Mouse (Mus musculus) left cerebral cortex, adult 9 months (tissue): ENCODE measurements around the gene Gstm5.
"Not testable (repeated sequence)": the region's sequence is repeated elsewhere in the genome, so short reads cannot be mapped to it uniquely, and the experiment has no call there.

Source experiments
- DNase-seq, 2 experiments: peaks; one replicate each; pipeline ENCODE4 v3.0.0; 2022; ENCODE audit warnings: low spot score in 2 of 2

Gstm5 gene

GRCm38 (mm10) chr3:107895720-107896569 is at the start of gene Gstm5:
Gene Gstm5 (plus strand): TSS chr3:107895821.
- DNase-seq, result peak; percentile 74 to 90

GRCm38 (mm10) chr3:107846175-107846574 is 49.4 kb upstream of the Gstm5 start:
- no peak for DNase-seq

GRCm38 (mm10) chr3:107846835-107847234 is 48.8 kb upstream of the Gstm5 start:
- no peak for DNase-seq

- no peak for DNase-seq
Observed at GRCm38 (mm10) chr3:107848126-107848525, 47.5 kb upstream of the Gstm5 start.

GRCm38 (mm10) chr3:107849000-107849692 is 46.5 kb upstream of the Gstm5 start:
- no peak for DNase-seq

GRCm38 (mm10) chr3:107849693-107850031 is 46.0 kb upstream of the Gstm5 start:
- no peak for DNase-seq

- no peak for DNase-seq
Observed at GRCm38 (mm10) chr3:107850418-107851031, 45.1 kb upstream of the Gstm5 start.

GRCm38 (mm10) chr3:107852786-107853185 is 42.8 kb upstream of the Gstm5 start:
- no peak for DNase-seq

GRCm38 (mm10) chr3:107853232-107854181 is 42.1 kb upstream of the Gstm5 start:
- DNase-seq, result no peak

GRCm38 (mm10) chr3:107855368-107855767 is 40.3 kb upstream of the Gstm5 start:
- DNase-seq, result no peak

GRCm38 (mm10) chr3:107857646-107858045 is 38.0 kb upstream of the Gstm5 start:
- no peak for DNase-seq

GRCm38 (mm10) chr3:107861483-107861882 is 34.1 kb upstream of the Gstm5 start:
- not testable (repeated sequence) for DNase-seq

GRCm38 (mm10) chr3:107862471-107862870 is 33.1 kb upstream of the Gstm5 start:
- no peak for DNase-seq

- DNase-seq, result no peak
Observed at GRCm38 (mm10) chr3:107863471-107863870, 32.1 kb upstream of the Gstm5 start.

- DNase-seq, result peak; percentile 80 to 97
Observed at GRCm38 (mm10) chr3:107863898-107864603, 31.6 kb upstream of the Gstm5 start.

- no peak for DNase-seq
Observed at GRCm38 (mm10) chr3:107865364-107866091, 30.1 kb upstream of the Gstm5 start.

GRCm38 (mm10) chr3:107867086-107867485 is 28.5 kb upstream of the Gstm5 start:
- peak; percentile 60 to 95 for DNase-seq

GRCm38 (mm10) chr3:107868452-107868851 is 27.2 kb upstream of the Gstm5 start:
- no peak for DNase-seq

- DNase-seq, result no peak
Observed at GRCm38 (mm10) chr3:107869097-107869496, 26.5 kb upstream of the Gstm5 start.

GRCm38 (mm10) chr3:107869925-107870324 is 25.7 kb upstream of the Gstm5 start:
- no peak for DNase-seq
